Comparison of ENCODE assay signal across 1 mouse cellular context in the genomic region with DNA sequence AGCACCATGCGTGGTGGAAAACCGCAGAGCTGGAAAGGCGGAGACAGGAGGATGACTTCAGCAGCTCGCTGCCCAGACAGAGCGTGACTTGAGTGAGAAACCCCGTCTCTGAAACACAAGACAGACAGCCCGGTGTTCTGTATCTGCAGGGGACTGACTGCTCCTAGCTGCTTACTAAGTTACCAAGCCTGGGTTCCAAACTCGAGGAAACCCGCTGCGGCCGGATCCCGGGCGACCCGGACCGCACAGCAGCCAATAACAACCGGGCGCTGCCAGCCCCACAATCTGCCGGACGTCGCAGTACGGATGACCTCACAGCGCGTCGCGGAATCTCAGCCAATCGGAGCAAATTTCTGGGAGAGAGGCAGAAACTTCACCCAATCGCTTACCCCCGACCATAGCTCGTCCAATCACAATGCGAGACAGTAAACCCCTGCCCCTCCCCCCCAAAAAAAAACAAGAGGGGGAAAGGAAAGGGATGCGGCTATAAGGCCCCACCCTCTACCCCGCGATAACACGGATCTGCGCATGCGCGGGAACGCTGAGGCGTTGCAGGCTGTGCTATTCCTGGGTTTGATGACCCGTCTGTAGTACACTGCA.
TF ChIP-seq lines count a peak whose summit lies in the region.

No protein-coding gene starts in this region.

TF ChIP-seq in MEL, 35 proteins besides CTCF, POLR2A, EP300 and RAD21 (continued from another document):
- no peak; the same call in 1 of the 2 replicates for TF ChIP-seq E2F4 (IDR thresholded peaks at IDR 0.05; ENCODE audit: borderline replicate concordance, low read depth, low read length)
- TF ChIP-seq NRF1 (IDR thresholded peaks at IDR 0.05; ENCODE audit: insufficient read depth, low read depth, low read length, poor library complexity, severe bottlenecking), result peak; percentile 84
- TF ChIP-seq MYB (IDR thresholded peaks at IDR 0.05; ENCODE audit: low read depth, low read length), result no peak
- peak; percentile 87 for TF ChIP-seq MXI1 (IDR thresholded peaks at IDR 0.05; ENCODE audit: low read depth, low read length)
- no peak for TF ChIP-seq CHD1 (IDR thresholded peaks at IDR 0.05; ENCODE audit: low read depth, low read length)
- TF ChIP-seq POLR2AphosphoS5 (IDR thresholded peaks at IDR 0.05; ENCODE audit: borderline replicate concordance, low read depth, low read length), result no peak
- TF ChIP-seq TAL1 (IDR thresholded peaks at IDR 0.05; ENCODE audit: low read length), result no peak
- TF ChIP-seq SIN3A (IDR thresholded peaks at IDR 0.05; ENCODE audit: low read length), result peak; percentile 97
- TF ChIP-seq MEF2A (IDR thresholded peaks at IDR 0.05; ENCODE audit: extremely low read depth, insufficient replicate concordance, low read depth, low read length, poor library complexity, severe bottlenecking), result no peak
- peak; percentile 89; the same call in 1 of the 2 replicates for TF ChIP-seq ZMIZ1 (IDR thresholded peaks at IDR 0.05; ENCODE audit: low read depth, low read length)
- peak; percentile 76 for TF ChIP-seq TBP (IDR thresholded peaks at IDR 0.05; ENCODE audit: low read depth, low read length)
- peak; percentile 49; the same call in 1 of the 2 replicates for TF ChIP-seq GABPA (IDR thresholded peaks at IDR 0.05; ENCODE audit: low read depth, low read length)
- peak; percentile 80 for TF ChIP-seq KAT2A (conservative IDR thresholded peaks at IDR 0.05; ENCODE audit: low read depth, low read length)
- TF ChIP-seq ZC3H11A (IDR thresholded peaks at IDR 0.05; ENCODE audit: low read depth, low read length), result no peak; the same call in 1 of the 2 replicates
- TF ChIP-seq UBTF (IDR thresholded peaks at IDR 0.05; ENCODE audit: borderline replicate concordance, insufficient read depth, low read depth, low read length), result no peak
- TF ChIP-seq NELFE (IDR thresholded peaks at IDR 0.05; ENCODE audit: low read depth, low read length), result peak; percentile 92
- peak; percentile 62 for TF ChIP-seq TCF12 (IDR thresholded peaks at IDR 0.05; ENCODE audit: low read depth, low read length)
- 0 out of 2 replicates have a peak, but pooled peaks have one; percentile 41 for TF ChIP-seq ETS1 (IDR thresholded peaks at IDR 0.05; ENCODE audit: low read depth, low read length)
- peak; percentile 91 for TF ChIP-seq CHD2 (IDR thresholded peaks at IDR 0.05; ENCODE audit: low read length)
